Mouse (Mus musculus) hindbrain, embryonic 15.5 days (tissue): ENCODE measurements around the gene Eif3g. TPM values are rescaled to one million over a fixed set of nuclear protein-coding genes. Genes with fewer than 3 reads are reported as not detected.

ENCODE experiments used
- ATAC-seq: fragments of 200-750 bp; cut with Nextera tagmentation; 2 replicates; pipeline ENCODE4 v1.8.0; 2017; ENCODE audit warnings: low read depth, moderate number of reproducible peaks, moderate TSS enrichment; ENCODE audit not compliant: low FRiP score
- H3K27ac ChIP-seq: fragments of 300-500 bp; sonication (generic); replicated peaks from 2 replicates; pipeline ENCODE4 v1.5.1; 2015; ENCODE audit warnings: mild to moderate bottlenecking, inconsistent platforms
- H3K27me3 ChIP-seq: fragments of 300-500 bp; sonication (generic); 2 replicates; pipeline ENCODE4 v1.6.1; 2015; ENCODE audit warnings: control low read depth, inconsistent platforms
- H3K36me3 ChIP-seq: fragments of 300-500 bp; sonication (generic); 2 replicates; pipeline ENCODE4 v1.6.1; 2015; ENCODE audit warnings: control low read depth, inconsistent platforms
- H3K4me1 ChIP-seq: fragments of 300-500 bp; sonication (generic); replicated peaks from 2 replicates; pipeline ENCODE4 v1.6.1; 2015; ENCODE audit warnings: control low read depth, inconsistent platforms
- H3K4me2 ChIP-seq: fragments of 300-500 bp; sonication (generic); 2 replicates; pipeline ENCODE4 v1.6.1; 2015; ENCODE audit warnings: moderate library complexity, mild to moderate bottlenecking, inconsistent platforms
- H3K4me3 ChIP-seq: fragments of 300-500 bp; sonication (generic); 2 replicates; pipeline ENCODE4 v1.5.1; 2015; ENCODE audit warnings: mild to moderate bottlenecking, inconsistent platforms
- H3K9ac ChIP-seq: fragments of 300-500 bp; sonication (generic); 2 replicates; pipeline ENCODE4 v1.6.1; 2015; ENCODE audit warnings: inconsistent platforms
- H3K9me3 ChIP-seq: fragments of 300-500 bp; sonication (generic); 2 replicates; pipeline ENCODE4 v1.6.1; 2016; ENCODE audit warnings: control low read depth, inconsistent platforms
- WGBS: fragments of 180-500 bp; shearing (Covaris S2); methylation state at CpG from one replicate; pipeline ENCODE4 v1.1.7; 2015; 5-methylcytosine and 5-hydroxymethylcytosine counted together
- polyA plus RNA-seq: library from polyadenylated mRNA; unstranded; fragments of >200 nt; fragmentation: Nextera tagmentation; extraction: Ambion mirVana; gene quantifications from 2 replicates; pipeline ENCODE4 v1.2.1, GENCODE M21; 2015

The Eif3g gene
- polyA plus RNA-seq, 1 experiment from 2014 or later, result 249 TPM

GRCm38 (mm10) chr9:20886563-20886962 lies 11.9 kb downstream of the Eif3g start:
- no peak for ATAC-seq
- H3K36me3 ChIP-seq, result peaks cover 23% of the 10 kb centered on the region
- no peak overlapping the region for H3K4me3 ChIP-seq
- no peak overlapping the region for H3K9ac ChIP-seq
- H3K4me1 ChIP-seq, result peaks cover 16% of the 10 kb centered on the region
- H3K4me2 ChIP-seq, result no peak overlapping the region
- H3K9me3 ChIP-seq, result no peaks in the 10 kb centered on the region
- H3K27me3 ChIP-seq, result no peaks in the 10 kb centered on the region
- no peak overlapping the region for H3K27ac ChIP-seq
- 92% methylated on average over 2 of the region's 2 CpGs for WGBS

GRCm38 (mm10) chr9:20879097-20879792 lies 19.2 kb downstream of the Eif3g start, which contains the start of gene Angptl6:
TSS of gene Angptl6 (minus strand) at chr9:20879727.
- ATAC-seq, result no peak
- Histone ChIP-seq H3K4me3 (peak within 1 kb of the TSS; percentile 44), H3K27ac (peak within 1 kb of the TSS; percentile 92), H3K27me3 (no peaks in the 10 kb centered on the region), H3K9ac (peak within 1 kb of the TSS; percentile 65), H3K4me1 (peaks cover 14% of the 10 kb centered on the region), H3K36me3 (no peaks in the 10 kb centered on the region), H3K4me2 (peak within 1 kb of the TSS; percentile 67), H3K9me3 (no peaks in the 10 kb centered on the region)
- WGBS, result 96% methylated on average over 13 of the region's 13 CpGs

GRCm38 (mm10) chr9:20878710-20879065 lies 19.7 kb downstream of the Eif3g start:
- Histone ChIP-seq H3K4me3 (peak overlapping the region; percentile 44), H3K4me2 (peak overlapping the region; percentile 67), H3K4me1 (peaks cover 14% of the 10 kb centered on the region), H3K9ac (peak overlapping the region; percentile 65), H3K27me3 (no peaks in the 10 kb centered on the region), H3K27ac (peak overlapping the region; percentile 92), H3K9me3 (no peaks in the 10 kb centered on the region), H3K36me3 (no peaks in the 10 kb centered on the region)
- peak; percentile 20; the same call in 1 of the 2 replicates for ATAC-seq
- 18% methylated on average over 10 of the region's 10 CpGs for WGBS

GRCm38 (mm10) chr9:20878041-20878709 lies 20.2 kb downstream of the Eif3g start:
- Histone ChIP-seq H3K9ac (peak overlapping the region; percentile 65), H3K9me3 (no peaks in the 10 kb centered on the region), H3K27ac (peak overlapping the region; percentile 92), H3K4me3 (peak overlapping the region; percentile 44), H3K36me3 (no peaks in the 10 kb centered on the region), H3K4me1 (peaks cover 14% of the 10 kb centered on the region), H3K4me2 (peak overlapping the region; percentile 67), H3K27me3 (no peaks in the 10 kb centered on the region)
- ATAC-seq, result peak; percentile 94
- WGBS, result under 1% methylated on average over 69 of the region's 69 CpGs

- Histone ChIP-seq H3K36me3 (no peaks in the 10 kb centered on the region), H3K27ac (peak overlapping the region; percentile 92), H3K4me2 (peak overlapping the region; percentile 67), H3K4me1 (peaks cover 14% of the 10 kb centered on the region), H3K4me3 (peak overlapping the region; percentile 44), H3K9ac (peak overlapping the region; percentile 24; the same call in 1 of the 2 replicates), H3K27me3 (no peaks in the 10 kb centered on the region), H3K9me3 (no peaks in the 10 kb centered on the region)
- WGBS, result 37% methylated on average over 14 of the region's 14 CpGs
- peak; percentile 0; the same call in 1 of the 2 replicates for ATAC-seq
These were observed 21.0 kb downstream of the Eif3g start for GRCm38 (mm10) chr9:20877118-20878040.

GRCm38 (mm10) chr9:20876318-20877117 lies 21.9 kb downstream of the Eif3g start:
- no peak overlapping the region for H3K9ac ChIP-seq
- no peak overlapping the region for H3K4me2 ChIP-seq
- no peak overlapping the region for H3K4me3 ChIP-seq
- no peaks in the 10 kb centered on the region for H3K36me3 ChIP-seq
- 75% methylated on average over 8 of the region's 9 CpGs for WGBS
- H3K9me3 ChIP-seq, result no peaks in the 10 kb centered on the region
- no peak for ATAC-seq
- no peaks in the 10 kb centered on the region for H3K27me3 ChIP-seq
- H3K4me1 ChIP-seq, result peaks cover 14% of the 10 kb centered on the region
- H3K27ac ChIP-seq, result no peak overlapping the region

- Histone ChIP-seq H3K9ac (no peak overlapping the region), H3K4me1 (peaks cover 14% of the 10 kb centered on the region), H3K27me3 (peaks cover 8% of the 10 kb centered on the region), H3K9me3 (no peaks in the 10 kb centered on the region), H3K36me3 (no peaks in the 10 kb centered on the region), H3K4me3 (no peak overlapping the region), H3K27ac (no peak overlapping the region), H3K4me2 (no peak overlapping the region)
- 67% methylated on average over 23 of the region's 23 CpGs for WGBS
- ATAC-seq, result no peak
These were observed 23.2 kb downstream of the Eif3g start for GRCm38 (mm10) chr9:20875021-20875790.

- WGBS, result 93% methylated on average over 12 of the region's 12 CpGs
- no peak overlapping the region for H3K27ac ChIP-seq
- ATAC-seq, result no peak
- H3K4me1 ChIP-seq, result peaks cover 14% of the 10 kb centered on the region
- H3K27me3 ChIP-seq, result peaks cover 24% of the 10 kb centered on the region
- H3K9ac ChIP-seq, result no peak overlapping the region
- H3K36me3 ChIP-seq, result no peaks in the 10 kb centered on the region
- no peak overlapping the region for H3K4me2 ChIP-seq
- no peak overlapping the region for H3K4me3 ChIP-seq
- no peaks in the 10 kb centered on the region for H3K9me3 ChIP-seq
These were observed 24.9 kb downstream of the Eif3g start for GRCm38 (mm10) chr9:20873521-20873920.

- no peak for ATAC-seq
- WGBS, result 89% methylated on average over 10 of the region's 10 CpGs
- Histone ChIP-seq H3K4me1 (peaks cover 16% of the 10 kb centered on the region), H3K4me3 (no peak overlapping the region), H3K36me3 (no peaks in the 10 kb centered on the region), H3K9ac (no peak overlapping the region), H3K27ac (no peak overlapping the region), H3K4me2 (no peak overlapping the region), H3K27me3 (peaks cover 29% of the 10 kb centered on the region), H3K9me3 (no peaks in the 10 kb centered on the region)
These were observed 25.4 kb downstream of the Eif3g start for GRCm38 (mm10) chr9:20872991-20873390.

GRCm38 (mm10) chr9:20870211-20871173 lies 27.9 kb downstream of the Eif3g start:
- 75% methylated on average over 12 of the region's 12 CpGs for WGBS
- Histone ChIP-seq H3K9me3 (no peaks in the 10 kb centered on the region), H3K27me3 (peaks cover 40% of the 10 kb centered on the region), H3K27ac (no peak overlapping the region), H3K4me2 (no peak overlapping the region), H3K4me1 (peaks cover 6% of the 10 kb centered on the region; the same call in 1 of the 2 replicates), H3K36me3 (no peaks in the 10 kb centered on the region), H3K9ac (no peak overlapping the region), H3K4me3 (no peak overlapping the region)
- ATAC-seq, result no peak
